Mouse (Mus musculus) neural tube, postnatal 0 days (tissue): Measurements from ENCODE around the gene Amer1. TPM values are rescaled to one million over a fixed set of nuclear protein-coding genes. Genes with fewer than 3 reads are reported as not detected.

Experiments
- polyA plus RNA-seq: library from polyadenylated mRNA; unstranded; fragments of >200 nt; fragmentation: Nextera tagmentation; extraction: Ambion mirVana; gene quantifications from 2 replicates; pipeline ENCODE4 v1.2.1, GENCODE M21; 2015

Gene Amer1
- polyA plus RNA-seq, result 13.1 and 14.0 TPM in 2 replicates

DNA sequence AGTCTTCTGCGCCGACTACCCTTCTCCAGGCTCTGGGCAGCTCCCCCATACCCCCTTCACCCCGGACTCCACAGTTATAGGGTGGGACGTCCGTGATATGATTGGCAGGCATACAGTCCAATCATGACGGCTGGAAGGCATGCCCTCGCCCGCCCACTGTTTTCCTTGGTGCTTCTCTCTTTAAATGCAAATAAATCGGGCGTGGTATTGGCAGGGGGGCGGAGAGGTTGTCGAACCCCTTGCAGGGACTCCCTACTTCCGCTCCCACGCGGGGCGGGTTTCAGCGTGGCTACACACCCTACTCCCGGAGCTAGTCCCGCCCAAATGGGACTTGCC is at the start of gene Amer1:
Gene Amer1 (minus strand): TSS at position 97 of the 336 bp plus-strand sequence.

Other genes with a start within 250 kb of the Amer1 start
- gene Arhgef9, start 248.0 kb downstream of the Amer1 start, polyA plus RNA-seq, result 33.4 and 40.7 TPM in 2 replicates
- 0.28 TPM in 1 of 2 replicates, not detected in the other for gene Asb12, start 113.1 kb upstream of the Amer1 start, polyA plus RNA-seq
- gene Pfn5, start 113.2 kb upstream of the Amer1 start, polyA plus RNA-seq, result not detected in 2 replicates
- 42.1 and 45.1 TPM in 2 replicates for gene Zc4h2, start 213.6 kb upstream of the Amer1 start, polyA plus RNA-seq